Mouse (Mus musculus) embryonic facial prominence, embryonic 15.5 days (tissue): ENCODE data around the gene Ints12. TPM values are rescaled to one million over a fixed set of nuclear protein-coding genes. Genes with fewer than 3 reads are reported as not detected.

Experiments used
- ATAC-seq: fragments of 200-750 bp; cut with Nextera tagmentation; 2 replicates; pipeline ENCODE4 v1.8.0; 2017; ENCODE audit warnings: low read depth, moderate TSS enrichment; ENCODE audit not compliant: insufficient number of reproducible peaks, low FRiP score, low TSS enrichment
- H3K27ac ChIP-seq: fragments of 300-500 bp; sonication (generic); replicated peaks from 2 replicates; pipeline ENCODE4 v1.5.1; 2015; ENCODE audit warnings: mild to moderate bottlenecking, inconsistent platforms
- H3K27me3 ChIP-seq: fragments of 300-500 bp; sonication (generic); 2 replicates; pipeline ENCODE4 v1.6.1; 2015; ENCODE audit warnings: inconsistent platforms
- H3K36me3 ChIP-seq: fragments of 300-500 bp; sonication (generic); 2 replicates; pipeline ENCODE4 v1.6.1; 2015; ENCODE audit warnings: mild to moderate bottlenecking, inconsistent platforms
- H3K4me1 ChIP-seq: fragments of 300-500 bp; sonication (generic); 2 replicates; pipeline ENCODE4 v1.6.1; 2015; ENCODE audit warnings: inconsistent platforms
- H3K4me2 ChIP-seq: fragments of 300-500 bp; sonication (generic); replicated peaks from 2 replicates; pipeline ENCODE4 v1.6.1; 2015; ENCODE audit warnings: mild to moderate bottlenecking, inconsistent platforms
- H3K4me3 ChIP-seq: fragments of 300-500 bp; sonication (generic); replicated peaks from 2 replicates; pipeline ENCODE4 v1.5.1; 2015; ENCODE audit warnings: mild to moderate bottlenecking, inconsistent platforms
- H3K9ac ChIP-seq: fragments of 300-500 bp; sonication (generic); 2 replicates; pipeline ENCODE4 v1.6.1; 2015; ENCODE audit warnings: inconsistent platforms
- H3K9me3 ChIP-seq: fragments of 300-500 bp; sonication (generic); replicated peaks from 2 replicates; pipeline ENCODE4 v1.6.1; 2016; ENCODE audit warnings: inconsistent platforms
- WGBS: fragments of 180-500 bp; shearing (Covaris S2); methylation state at CpG from one replicate; pipeline ENCODE4 v1.1.7; 2015; 5-methylcytosine and 5-hydroxymethylcytosine counted together
- polyA plus RNA-seq: library from polyadenylated mRNA; unstranded; fragments of >200 nt; fragmentation: Nextera tagmentation; extraction: Ambion mirVana; gene quantifications from 2 replicates; pipeline ENCODE4 v1.2.1, GENCODE M21; 2015

Gene Ints12
- polyA plus RNA-seq, 1 experiment from 2014 or later: 19.7 TPM

GRCm38 (mm10) chr3:133151629-133152028, 60.0 kb downstream of the Ints12 start:
- H3K9ac ChIP-seq: no peak overlapping the region
- ATAC-seq: no peak
- no peaks in the 10 kb centered on the region for H3K36me3 ChIP-seq
- no peak overlapping the region for H3K4me3 ChIP-seq
- no peaks in the 10 kb centered on the region for H3K9me3 ChIP-seq
- 80% methylated on average over 6 of the region's 6 CpGs for WGBS
- no peaks in the 10 kb centered on the region for H3K27me3 ChIP-seq
- no peaks in the 10 kb centered on the region for H3K4me1 ChIP-seq
- no peak overlapping the region for H3K27ac ChIP-seq
- H3K4me2 ChIP-seq: no peak overlapping the region

GRCm38 (mm10) chr3:133152831-133153230, 61.2 kb downstream of the Ints12 start:
- 49% methylated on average over 1 of the region's 1 CpGs for WGBS
- no peak for ATAC-seq

GRCm38 (mm10) chr3:133153629-133154028, 62.0 kb downstream of the Ints12 start:
- Histone ChIP-seq H3K9me3 (no peaks in the 10 kb centered on the region), H3K4me1 (no peaks in the 10 kb centered on the region), H3K27me3 (no peaks in the 10 kb centered on the region), H3K27ac (no peak overlapping the region), H3K9ac (no peak overlapping the region), H3K36me3 (no peaks in the 10 kb centered on the region), H3K4me2 (no peak overlapping the region), H3K4me3 (no peak overlapping the region)
- no peak for ATAC-seq
- WGBS: 74% methylated on average over 6 of the region's 6 CpGs

More at GRCm38 (mm10) chr3:133152831-133153230, 61.2 kb downstream of the Ints12 start:
- Histone ChIP-seq H3K27me3 (no peaks in the 10 kb centered on the region), H3K4me1 (no peaks in the 10 kb centered on the region), H3K4me2 (no peak overlapping the region), H3K4me3 (no peak overlapping the region), H3K36me3 (no peaks in the 10 kb centered on the region), H3K9me3 (no peaks in the 10 kb centered on the region), H3K27ac (no peak overlapping the region), H3K9ac (no peak overlapping the region)

GRCm38 (mm10) chr3:133154683-133155082, 63.0 kb downstream of the Ints12 start:
- H3K27me3 ChIP-seq: no peaks in the 10 kb centered on the region
- no peak overlapping the region for H3K4me2 ChIP-seq
- no peaks in the 10 kb centered on the region for H3K4me1 ChIP-seq
- H3K36me3 ChIP-seq: no peaks in the 10 kb centered on the region
- H3K27ac ChIP-seq: no peak overlapping the region
- no peak overlapping the region for H3K9ac ChIP-seq
- WGBS: 78% methylated on average over 8 of the region's 8 CpGs
- H3K4me3 ChIP-seq: no peak overlapping the region
- H3K9me3 ChIP-seq: no peaks in the 10 kb centered on the region
- ATAC-seq: no peak

- no peak overlapping the region for H3K4me3 ChIP-seq
- H3K36me3 ChIP-seq: no peaks in the 10 kb centered on the region
- H3K4me1 ChIP-seq: no peaks in the 10 kb centered on the region
- no peak overlapping the region for H3K4me2 ChIP-seq
- no peak for ATAC-seq
- H3K27ac ChIP-seq: no peak overlapping the region
- no peaks in the 10 kb centered on the region for H3K9me3 ChIP-seq
- 50% methylated on average over 5 of the region's 5 CpGs for WGBS
- H3K9ac ChIP-seq: no peak overlapping the region
- H3K27me3 ChIP-seq: no peaks in the 10 kb centered on the region
These were observed 66.6 kb downstream of the Ints12 start for GRCm38 (mm10) chr3:133158260-133158659.

Other genes starting within 250 kb of the Ints12 start
- gene Npnt, start 141.5 kb upstream of the Ints12 start, polyA plus RNA-seq: 86.3 and 96.9 TPM in 2 replicates
- gene Gstcd, start 193 bp downstream of the Ints12 start, polyA plus RNA-seq: 6.1 and 6.8 TPM in 2 replicates
- 1.4 and 2.0 TPM in 2 replicates for gene Arhgef38, start 143.1 kb downstream of the Ints12 start, polyA plus RNA-seq
- gene Ppa2, start 218.3 kb downstream of the Ints12 start, polyA plus RNA-seq: 74.8 and 79.6 TPM in 2 replicates